Mouse (Mus musculus) CD8-positive naive resting alpha-beta T cell, adult 57 days (primary cell): ENCODE measurements around the gene Rhox2c. TPM values are rescaled to one million over a fixed set of nuclear protein-coding genes. Genes with fewer than 3 reads are reported as not detected.

ENCODE experiments used
- total RNA-seq: library from RNA; stranded (reverse); gene quantifications from one replicate; pipeline ENCODE4 v1.2.4, GENCODE M21; 2023

Rhox2c gene
- not detected for total RNA-seq

GRCm38 (mm10) chrX:37453380-37453779 lies at the start of gene Rhox2c:
Gene Rhox2c, plus strand, starts transcription at chrX:37453680.

GRCm38 (mm10) chrX:37411767-37412166 lies 41.7 kb upstream of the Rhox2c start, which contains the start of gene Rhox2b:
Gene Rhox2b, plus strand, starts transcription at chrX:37412067.

GRCm38 (mm10) chrX:37432194-37432593 lies 21.3 kb upstream of the Rhox2c start, which contains the start of gene Rhox4b:
Gene Rhox4b, plus strand, starts transcription at chrX:37432494.

GRCm38 (mm10) chrX:37458285-37458684 lies 4.8 kb downstream of the Rhox2c start, which contains the start of gene Rhox3c:
Gene Rhox3c, plus strand, starts transcription at chrX:37458585.

GRCm38 (mm10) chrX:37480037-37480436 lies 26.6 kb downstream of the Rhox2c start, which contains the start of gene Rhox4c:
Gene Rhox4c, plus strand, starts transcription at chrX:37480337.

GRCm38 (mm10) chrX:37514059-37514458 lies 60.6 kb downstream of the Rhox2c start, which contains the start of gene Rhox4d:
Gene Rhox4d, plus strand, starts transcription at chrX:37514359.

Other genes with a start within 250 kb of the Rhox2c start
- not detected for gene Gm9, start 242.6 kb upstream of the Rhox2c start, total RNA-seq
- gene Rhox1, start 231.4 kb upstream of the Rhox2c start, total RNA-seq = not detected
- gene Rhox2a, start 208.7 kb upstream of the Rhox2c start, total RNA-seq = not detected
- gene Rhox3a, start 203.8 kb upstream of the Rhox2c start, total RNA-seq = not detected
- gene Rhox4a, start 188.3 kb upstream of the Rhox2c start, total RNA-seq = not detected
- gene Rhox3a2, start 73.7 kb upstream of the Rhox2c start, total RNA-seq = not detected
- not detected for gene Rhox4a2, start 62.8 kb upstream of the Rhox2c start, total RNA-seq
- not detected for gene Rhox2b, start 41.6 kb upstream of the Rhox2c start, total RNA-seq
- not detected for gene Rhox4b, start 21.2 kb upstream of the Rhox2c start, total RNA-seq
- gene Rhox3c, start 4.9 kb downstream of the Rhox2c start, total RNA-seq = not detected
- not detected for gene Rhox4c, start 26.7 kb downstream of the Rhox2c start, total RNA-seq
- gene Rhox2d, start 39.7 kb downstream of the Rhox2c start, total RNA-seq = not detected
- gene Rhox4d, start 60.7 kb downstream of the Rhox2c start, total RNA-seq = not detected
- not detected for gene Rhox2e, start 76.8 kb downstream of the Rhox2c start, total RNA-seq
- not detected for gene Rhox3e, start 88.3 kb downstream of the Rhox2c start, total RNA-seq
- gene Rhox4e, start 103.7 kb downstream of the Rhox2c start, total RNA-seq = not detected
- not detected for gene Rhox2f, start 117.7 kb downstream of the Rhox2c start, total RNA-seq
- gene Rhox3f, start 127.3 kb downstream of the Rhox2c start, total RNA-seq = not detected
- gene Rhox4f, start 154.0 kb downstream of the Rhox2c start, total RNA-seq = not detected
- gene Rhox3g, start 174.9 kb downstream of the Rhox2c start, total RNA-seq = not detected
- gene Rhox2g, start 189.8 kb downstream of the Rhox2c start, total RNA-seq = not detected
- gene Rhox4g, start 197.6 kb downstream of the Rhox2c start, total RNA-seq = not detected
- gene Rhox3h, start 215.1 kb downstream of the Rhox2c start, total RNA-seq = not detected
- not detected for gene Rhox2h, start 219.6 kb downstream of the Rhox2c start, total RNA-seq